Mouse (Mus musculus): Measurements from ENCODE around the gene Yjefn3.
"Not testable (repeated sequence)": the region's sequence is repeated elsewhere in the genome, so short reads cannot be mapped to it uniquely, and the experiment has no call there.

Yjefn3 gene

GRCm38 (mm10) chr8:69902163-69903062, at the start of gene Yjefn3, which contains the start of the genes Tssk6 and Ndufa13:
TSS of gene Yjefn3 (minus strand) at chr8:69902712.
TSS of gene Tssk6 (plus strand) at chr8:69902184.
TSS of gene Ndufa13 (minus strand) at chr8:69902558.
- peak; percentile 38 for DNase-seq (ENCODE audit: low spot score)

GRCm38 (mm10) chr8:69950300-69950699, 47.8 kb upstream of the Yjefn3 start:
- DNase-seq (ENCODE audit: low spot score), result no peak

- DNase-seq (ENCODE audit: low spot score), result not testable (repeated sequence)
Observed at GRCm38 (mm10) chr8:69942495-69942894, 40.0 kb upstream of the Yjefn3 start.

- no peak for DNase-seq (ENCODE audit: low spot score)
Observed at GRCm38 (mm10) chr8:69940386-69940785, 37.9 kb upstream of the Yjefn3 start.

GRCm38 (mm10) chr8:69939633-69940032, 37.1 kb upstream of the Yjefn3 start:
- peak; percentile 81 for DNase-seq (ENCODE audit: low spot score)

- DNase-seq (ENCODE audit: low spot score), result no peak
Observed at GRCm38 (mm10) chr8:69938245-69938982, 35.9 kb upstream of the Yjefn3 start.

GRCm38 (mm10) chr8:69937466-69937865, 35.0 kb upstream of the Yjefn3 start:
- DNase-seq (ENCODE audit: low spot score), result no peak

GRCm38 (mm10) chr8:69936050-69936794, 33.7 kb upstream of the Yjefn3 start:
- DNase-seq (ENCODE audit: low spot score), result peak; percentile 68

GRCm38 (mm10) chr8:69935431-69935830, 32.9 kb upstream of the Yjefn3 start:
- no peak for DNase-seq (ENCODE audit: low spot score)

- DNase-seq (ENCODE audit: low spot score), result no peak
Observed at GRCm38 (mm10) chr8:69934582-69934981, 32.1 kb upstream of the Yjefn3 start.

- DNase-seq (ENCODE audit: low spot score), result no peak
Observed at GRCm38 (mm10) chr8:69933811-69934210, 31.3 kb upstream of the Yjefn3 start.

GRCm38 (mm10) chr8:69926901-69927300, 24.4 kb upstream of the Yjefn3 start:
- DNase-seq (ENCODE audit: low spot score), result no peak

- DNase-seq (ENCODE audit: low spot score), result no peak
Observed at GRCm38 (mm10) chr8:69923986-69924385, 21.5 kb upstream of the Yjefn3 start.

- no peak for DNase-seq (ENCODE audit: low spot score)
Observed at GRCm38 (mm10) chr8:69921141-69921540, 18.6 kb upstream of the Yjefn3 start.

- DNase-seq (ENCODE audit: low spot score), result peak; percentile 84
Observed at GRCm38 (mm10) chr8:69919876-69920662, 17.6 kb upstream of the Yjefn3 start.

- peak; percentile 90 for DNase-seq (ENCODE audit: low spot score)
Observed at GRCm38 (mm10) chr8:69919010-69919409, 16.5 kb upstream of the Yjefn3 start.

- DNase-seq (ENCODE audit: low spot score), result no peak
Observed at GRCm38 (mm10) chr8:69918506-69918905, 16.0 kb upstream of the Yjefn3 start.

GRCm38 (mm10) chr8:69915748-69916147, 13.2 kb upstream of the Yjefn3 start:
- DNase-seq (ENCODE audit: low spot score), result peak; percentile 44

GRCm38 (mm10) chr8:69914526-69914925, 12.0 kb upstream of the Yjefn3 start:
- no peak for DNase-seq (ENCODE audit: low spot score)

- DNase-seq (ENCODE audit: low spot score), result no peak
Observed at GRCm38 (mm10) chr8:69912478-69913074, 10.1 kb upstream of the Yjefn3 start.

GRCm38 (mm10) chr8:69911917-69912316, 9.4 kb upstream of the Yjefn3 start:
- no peak for DNase-seq (ENCODE audit: low spot score)

All from embryo, embryonic 10 days (tissue).